Mouse (Mus musculus): ENCODE measurements around the gene Negr1. TPM values are rescaled to one million over a fixed set of nuclear protein-coding genes. Genes with fewer than 3 reads are reported as not detected.

Negr1 gene
- total and polyA plus RNA-seq, 3 experiments = 0.65 to 1.1 (median 1.1) TPM

DNA sequence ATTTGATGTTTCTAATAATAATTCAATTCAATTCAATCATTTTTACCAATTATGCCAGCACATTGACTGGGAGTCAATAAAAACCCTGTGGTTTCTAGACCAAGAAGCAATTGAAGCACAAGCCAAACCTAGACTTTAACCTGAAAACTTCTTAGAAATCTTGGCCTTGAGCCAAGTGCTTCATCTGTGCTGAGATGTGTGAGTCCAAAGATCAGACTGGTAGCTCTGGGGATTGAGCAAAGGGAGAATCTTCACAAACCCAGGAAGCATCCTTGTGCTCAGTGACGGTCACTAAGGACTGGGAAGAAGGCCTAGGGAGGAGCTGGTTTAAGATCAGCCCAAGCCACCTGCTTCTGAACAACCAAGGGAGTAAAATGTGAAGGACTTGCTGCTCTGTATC, 322.3 kb downstream of the Negr1 start:
- H3K27ac ChIP-seq = no peak overlapping the region
- TF ChIP-seq POLR2A (IDR thresholded peaks at IDR 0.05; ENCODE audit: insufficient read depth, low read depth, low read length) (no peak), CTCF (IDR thresholded peaks at IDR 0.05) (no peak), EP300 (IDR thresholded peaks at IDR 0.05; ENCODE audit: insufficient read depth, low read depth, low read length) (no peak)
- intact Hi-C loops (cut with DNase I) = no loop called here
- DNase-seq = no peak
- H3K4me3 ChIP-seq = no peak overlapping the region
- no peaks in the 10 kb centered on the region for H3K27me3 ChIP-seq (ENCODE audit: control insufficient read depth, insufficient read depth, low read length)
- no peaks in the 10 kb centered on the region for H3K36me3 ChIP-seq (ENCODE audit: control insufficient read depth, insufficient read depth, low read length)
- WGBS = 83% methylated on average over 1 of the region's 1 CpGs
- no peaks in the 10 kb centered on the region for H3K79me2 ChIP-seq (replicated peaks; ENCODE audit: control insufficient read depth, insufficient read depth, low read length)
- H3K9ac ChIP-seq (ENCODE audit: low read depth, low read length) = no peak overlapping the region
- H3K4me1 ChIP-seq (ENCODE audit: control insufficient read depth, insufficient read depth, low read length) = no peaks in the 10 kb centered on the region

DNA sequence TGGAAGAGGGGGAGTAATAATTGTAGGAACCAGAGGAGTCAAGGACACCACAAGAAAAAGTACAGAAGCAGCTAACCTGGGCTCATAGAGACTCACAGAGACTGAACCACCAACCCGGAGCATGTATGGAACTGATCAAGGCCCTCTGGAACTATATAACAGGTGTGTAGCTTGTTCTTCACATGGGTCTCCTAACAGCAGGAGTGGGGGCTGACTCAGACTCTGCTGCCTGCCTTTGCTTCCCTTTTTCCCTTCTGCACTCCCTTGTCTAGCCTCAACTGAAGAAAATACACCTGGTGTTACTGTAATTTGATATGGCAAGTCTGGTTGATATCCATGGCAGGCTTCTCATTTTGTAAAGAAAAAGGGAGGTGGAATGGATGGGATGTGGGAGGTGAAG, 324.1 kb downstream of the Negr1 start:
- no peak overlapping the region for H3K27ac ChIP-seq
- 78% methylated on average over 1 of the region's 1 CpGs for WGBS
- H3K36me3 ChIP-seq (ENCODE audit: control insufficient read depth, insufficient read depth, low read length) = no peaks in the 10 kb centered on the region
- DNase-seq = no peak
- no peak for TF ChIP-seq EP300 (IDR thresholded peaks at IDR 0.05; ENCODE audit: insufficient read depth, low read depth, low read length)
- no peak for TF ChIP-seq POLR2A (IDR thresholded peaks at IDR 0.05; ENCODE audit: insufficient read depth, low read depth, low read length)
- no peak overlapping the region for H3K4me3 ChIP-seq
- H3K9ac ChIP-seq (ENCODE audit: low read depth, low read length) = no peak overlapping the region
- H3K79me2 ChIP-seq (replicated peaks; ENCODE audit: control insufficient read depth, insufficient read depth, low read length) = no peaks in the 10 kb centered on the region
- intact Hi-C loops (cut with DNase I) = no loop called here
- H3K27me3 ChIP-seq (ENCODE audit: control insufficient read depth, insufficient read depth, low read length) = no peaks in the 10 kb centered on the region
- H3K4me1 ChIP-seq (ENCODE audit: control insufficient read depth, insufficient read depth, low read length) = no peaks in the 10 kb centered on the region

DNA sequence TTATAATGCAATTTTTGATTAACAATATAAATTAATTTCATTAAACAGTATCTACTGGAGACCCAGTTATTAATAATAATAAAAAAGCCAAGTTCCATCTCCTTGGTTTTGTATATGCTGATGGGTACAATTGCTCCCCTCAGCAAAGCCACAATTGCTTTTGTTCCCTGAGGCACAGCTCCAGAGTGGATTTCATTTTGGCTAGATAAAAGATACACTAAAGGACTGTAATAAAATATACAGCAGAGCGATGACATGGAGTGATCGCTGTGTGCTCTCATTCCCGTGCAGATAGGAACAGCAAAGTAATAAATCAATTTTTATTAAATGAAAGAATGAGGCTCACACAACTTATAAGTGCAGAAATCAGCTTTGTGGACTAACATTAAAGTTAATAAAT, 325.3 kb downstream of the Negr1 start:
- DNase-seq = no peak
- no peaks in the 10 kb centered on the region for H3K27me3 ChIP-seq (ENCODE audit: control insufficient read depth, insufficient read depth, low read length)
- no peak overlapping the region for H3K4me3 ChIP-seq
- H3K9ac ChIP-seq (ENCODE audit: low read depth, low read length) = no peak overlapping the region
- H3K79me2 ChIP-seq (replicated peaks; ENCODE audit: control insufficient read depth, insufficient read depth, low read length) = no peaks in the 10 kb centered on the region
- WGBS = 81% methylated on average over 3 of the region's 3 CpGs
- intact Hi-C loops (cut with DNase I) = no loop called here
- TF ChIP-seq CTCF (IDR thresholded peaks at IDR 0.05) = no peak
- no peak for TF ChIP-seq EP300 (IDR thresholded peaks at IDR 0.05; ENCODE audit: insufficient read depth, low read depth, low read length)
- TF ChIP-seq POLR2A (IDR thresholded peaks at IDR 0.05; ENCODE audit: insufficient read depth, low read depth, low read length) = no peak
- no peaks in the 10 kb centered on the region for H3K36me3 ChIP-seq (ENCODE audit: control insufficient read depth, insufficient read depth, low read length)
- no peak overlapping the region for H3K27ac ChIP-seq
- H3K4me1 ChIP-seq (ENCODE audit: control insufficient read depth, insufficient read depth, low read length) = no peaks in the 10 kb centered on the region

DNA sequence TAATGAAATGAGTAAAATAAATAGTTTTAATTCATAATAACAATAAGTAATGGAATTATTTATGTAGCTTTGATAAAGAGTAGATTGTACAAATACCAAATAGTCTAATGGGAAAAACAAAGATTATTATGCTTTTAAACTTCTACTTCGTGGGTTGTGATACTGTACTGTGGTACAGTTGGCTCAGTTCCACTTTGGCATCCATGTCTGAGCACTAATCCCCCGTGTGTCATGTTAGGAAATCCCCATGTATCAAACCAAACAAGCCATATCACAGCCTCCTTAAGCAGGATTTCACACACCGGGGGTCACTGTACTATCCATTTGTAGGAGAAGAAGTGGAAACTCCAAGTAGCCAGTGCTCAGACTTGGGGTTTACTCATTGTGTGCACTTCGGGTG, 329.4 kb downstream of the Negr1 start:
- WGBS = 37% methylated on average over 4 of the region's 4 CpGs
- H3K4me3 ChIP-seq = no peak overlapping the region
- intact Hi-C loops (cut with DNase I) = no loop called here

DNA sequence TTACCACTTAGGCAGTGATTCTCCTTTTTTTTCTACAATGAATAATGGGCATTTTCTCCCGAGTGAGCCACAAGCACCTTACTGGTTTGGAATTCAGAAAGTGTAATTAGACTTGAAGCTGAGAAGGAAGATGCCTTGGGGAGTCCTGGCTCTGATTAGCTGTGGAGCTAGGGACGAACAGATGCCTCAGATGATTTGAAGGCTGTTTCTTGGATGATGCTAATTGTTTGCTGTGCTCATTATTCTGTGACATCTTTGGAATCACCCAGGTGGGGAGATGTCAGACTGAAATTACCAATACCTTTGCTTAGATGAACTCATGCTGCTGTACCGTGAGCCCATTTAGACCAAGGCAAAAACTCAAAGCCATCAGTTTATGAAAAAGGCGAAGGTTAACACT, 333.7 kb downstream of the Negr1 start:
- intact Hi-C loops (cut with DNase I) = no loop called here
- whole genome bisulfite sequencing = 45% methylated on average over 4 of the region's 4 CpGs
- DNase-seq = no peak
- no peaks in the 10 kb centered on the region for H3K36me3 ChIP-seq (ENCODE audit: control insufficient read depth, insufficient read depth, low read length)
- H3K4me1 ChIP-seq (ENCODE audit: control insufficient read depth, insufficient read depth, low read length) = no peaks in the 10 kb centered on the region
- no peak overlapping the region for H3K27ac ChIP-seq
- H3K9ac ChIP-seq (ENCODE audit: low read depth, low read length) = no peak overlapping the region
- no peaks in the 10 kb centered on the region for H3K27me3 ChIP-seq (ENCODE audit: control insufficient read depth, insufficient read depth, low read length)
- H3K79me2 ChIP-seq (replicated peaks; ENCODE audit: control insufficient read depth, insufficient read depth, low read length) = no peaks in the 10 kb centered on the region
- TF ChIP-seq CTCF (IDR thresholded peaks at IDR 0.05) (no peak), POLR2A (IDR thresholded peaks at IDR 0.05; ENCODE audit: insufficient read depth, low read depth, low read length) (no peak), EP300 (IDR thresholded peaks at IDR 0.05; ENCODE audit: insufficient read depth, low read depth, low read length) (no peak)
- H3K4me3 ChIP-seq = no peak overlapping the region

More for the DNA sequence above, 329.4 kb downstream of the Negr1 start:
- no peaks in the 10 kb centered on the region for H3K36me3 ChIP-seq (ENCODE audit: control insufficient read depth, insufficient read depth, low read length)
- DNase-seq = no peak
- no peak overlapping the region for H3K27ac ChIP-seq
- H3K27me3 ChIP-seq (ENCODE audit: control insufficient read depth, insufficient read depth, low read length) = no peaks in the 10 kb centered on the region
- TF ChIP-seq EP300 (IDR thresholded peaks at IDR 0.05; ENCODE audit: insufficient read depth, low read depth, low read length) (no peak), CTCF (IDR thresholded peaks at IDR 0.05) (no peak), POLR2A (IDR thresholded peaks at IDR 0.05; ENCODE audit: insufficient read depth, low read depth, low read length) (no peak)
- no peaks in the 10 kb centered on the region for H3K4me1 ChIP-seq (ENCODE audit: control insufficient read depth, insufficient read depth, low read length)
- H3K79me2 ChIP-seq (replicated peaks; ENCODE audit: control insufficient read depth, insufficient read depth, low read length) = no peaks in the 10 kb centered on the region
- H3K9ac ChIP-seq (ENCODE audit: low read depth, low read length) = no peak overlapping the region

DNA sequence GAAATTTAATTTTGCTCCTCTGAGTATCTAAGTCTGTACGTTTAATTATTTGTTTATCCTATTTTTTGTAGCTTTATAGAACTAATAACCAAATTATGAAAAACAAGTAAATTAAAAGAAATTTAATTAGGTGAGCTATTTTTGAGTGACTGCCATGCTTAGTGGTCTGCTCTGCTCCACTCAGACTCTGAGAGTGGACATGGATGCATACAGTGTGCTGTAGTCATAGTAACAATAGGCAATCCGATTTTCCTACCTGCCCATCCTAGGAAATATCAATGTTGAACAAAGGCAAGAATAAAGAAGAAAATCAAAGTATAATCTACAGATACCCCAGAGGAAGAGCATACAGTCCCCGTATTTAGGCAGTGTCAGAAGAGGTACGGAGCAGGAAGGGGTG, 334.5 kb downstream of the Negr1 start:
- H3K27me3 ChIP-seq (ENCODE audit: control insufficient read depth, insufficient read depth, low read length) = no peaks in the 10 kb centered on the region
- no peaks in the 10 kb centered on the region for H3K79me2 ChIP-seq (replicated peaks; ENCODE audit: control insufficient read depth, insufficient read depth, low read length)
- no peak overlapping the region for H3K4me3 ChIP-seq
- intact Hi-C loops (cut with DNase I) = no loop called here
- no peaks in the 10 kb centered on the region for H3K36me3 ChIP-seq (ENCODE audit: control insufficient read depth, insufficient read depth, low read length)
- TF ChIP-seq EP300 (IDR thresholded peaks at IDR 0.05; ENCODE audit: insufficient read depth, low read depth, low read length) (no peak), CTCF (IDR thresholded peaks at IDR 0.05) (no peak), POLR2A (IDR thresholded peaks at IDR 0.05; ENCODE audit: insufficient read depth, low read depth, low read length) (no peak)
- WGBS = 68% methylated on average over 4 of the region's 4 CpGs
- no peak overlapping the region for H3K27ac ChIP-seq
- H3K4me1 ChIP-seq (ENCODE audit: control insufficient read depth, insufficient read depth, low read length) = no peaks in the 10 kb centered on the region
- H3K9ac ChIP-seq (ENCODE audit: low read depth, low read length) = no peak overlapping the region
- DNase-seq = no peak

Measured in heart, adult 2 months (tissue).